Mouse (Mus musculus) hindbrain, embryonic 14.5 days (tissue): Measurements from ENCODE around the gene Slc18b1. TPM values are rescaled to one million over a fixed set of nuclear protein-coding genes. Genes with fewer than 3 reads are reported as not detected.
"Not testable (repeated sequence)": the region's sequence is repeated elsewhere in the genome, so short reads cannot be mapped to it uniquely, and the experiment has no call there.

ENCODE experiments used
- ATAC-seq: fragments of 200-750 bp; cut with Nextera tagmentation; 2 replicates; pipeline ENCODE4 v1.8.0; 2017; ENCODE audit warnings: moderate number of reproducible peaks, mild to moderate bottlenecking, moderate TSS enrichment, moderate library complexity; ENCODE audit not compliant: low FRiP score
- DNase-seq: peaks from one replicate; pipeline ENCODE4 v3.0.0-alpha.2; 2015; ENCODE audit warnings: low spot score
- H3K27ac ChIP-seq: fragments of 300-500 bp; sonication (generic); 2 replicates; pipeline ENCODE4 v1.5.1; 2014; ENCODE audit warnings: mild to moderate bottlenecking, moderate library complexity
- H3K27me3 ChIP-seq: fragments of 300-500 bp; sonication (generic); 2 replicates; pipeline ENCODE4 v1.6.1; 2014; ENCODE audit warnings: mild to moderate bottlenecking, low read length, mixed read lengths; ENCODE audit not compliant: control insufficient read depth, insufficient read depth
- H3K36me3 ChIP-seq: fragments of 300-500 bp; sonication (generic); replicated peaks from 2 replicates; pipeline ENCODE4 v1.6.1; 2014; ENCODE audit not compliant: control insufficient read depth, insufficient read depth
- H3K4me1 ChIP-seq: fragments of 300-500 bp; sonication (generic); replicated peaks from 2 replicates; pipeline ENCODE4 v1.6.1; 2014; ENCODE audit warnings: antibody characterized with exemption, low read length, mixed read lengths; ENCODE audit not compliant: control insufficient read depth, insufficient read depth
- H3K4me2 ChIP-seq: fragments of 300-500 bp; sonication (generic); replicated peaks from 2 replicates; pipeline ENCODE4 v1.6.1; 2014; ENCODE audit warnings: mild to moderate bottlenecking, moderate library complexity
- H3K4me3 ChIP-seq: fragments of 300-500 bp; sonication (generic); replicated peaks from 2 replicates; pipeline ENCODE4 v1.5.1; 2014; ENCODE audit warnings: mild to moderate bottlenecking, low read length
- H3K9ac ChIP-seq: fragments of 300-500 bp; sonication (generic); 2 replicates; pipeline ENCODE4 v1.6.1; 2014
- H3K9me3 ChIP-seq: fragments of 300-500 bp; sonication (generic); 2 replicates; pipeline ENCODE4 v1.6.1; 2016; ENCODE audit warnings: low read length; ENCODE audit not compliant: control insufficient read depth
- WGBS: fragments of 180-500 bp; shearing (Covaris S2); extraction: QIAGEN DNeasy Blood & Tissue Kit; methylation state at CpG from one replicate; pipeline ENCODE4 v1.1.7; 2014; 5-methylcytosine and 5-hydroxymethylcytosine counted together
- polyA plus RNA-seq: library from polyadenylated mRNA; unstranded; fragments of >200 nt; fragmentation: Nextera tagmentation; extraction: Ambion mirVana; gene quantifications from 2 replicates; pipeline ENCODE4 v1.2.1, GENCODE M21; 2014

The Slc18b1 gene
- polyA plus RNA-seq, 1 experiment from 2014 or later: 25.5 TPM

DNA sequence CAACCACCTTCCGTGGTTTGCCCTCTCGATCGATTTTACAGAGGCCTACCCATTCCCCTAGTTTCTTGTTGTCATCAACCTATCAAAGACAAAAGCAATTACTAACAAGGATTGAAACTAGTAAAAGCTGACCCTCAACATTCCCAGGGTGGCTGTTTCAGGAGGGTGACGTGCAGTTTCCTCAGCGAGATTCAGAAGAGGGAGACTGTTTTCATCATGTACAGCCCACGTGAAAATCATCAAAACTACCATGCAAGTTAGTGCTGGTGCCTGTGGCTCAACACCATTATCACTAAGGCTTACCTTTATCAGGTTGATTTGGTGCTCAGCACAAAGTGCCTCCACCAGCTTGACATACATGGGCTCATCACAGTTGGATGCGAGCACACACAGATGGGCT is 11.2 kb upstream of the Slc18b1 start:
- H3K27ac ChIP-seq: not testable (repeated sequence)
- peak overlapping the region; percentile 98 for H3K4me2 ChIP-seq

DNA sequence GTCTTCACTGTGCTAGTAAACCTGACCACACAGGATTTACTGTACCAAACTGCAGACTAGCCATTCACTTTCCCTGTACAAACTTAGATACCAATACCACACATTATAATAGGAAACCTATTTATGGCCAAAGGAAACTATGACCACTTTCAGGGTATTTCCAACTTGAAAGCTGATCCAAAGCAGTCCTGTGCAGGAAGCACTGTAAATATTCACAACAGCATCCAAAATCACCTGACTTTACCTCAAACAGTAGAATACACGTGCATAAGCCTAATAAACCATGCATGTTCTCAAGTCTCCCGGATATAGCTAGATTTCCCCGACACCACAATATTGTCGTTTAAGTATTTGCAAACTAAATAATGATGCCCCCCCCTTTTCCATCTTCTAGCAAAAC is 10.7 kb upstream of the Slc18b1 start:
- ATAC-seq (no peak), DNase-seq (no peak)
- H3K27me3 ChIP-seq: no peaks in the 10 kb centered on the region
- H3K4me1 ChIP-seq: peaks cover 17% of the 10 kb centered on the region
- peak overlapping the region; percentile 95 for H3K9ac ChIP-seq
- peak overlapping the region; percentile 85 for H3K4me3 ChIP-seq
- H3K27ac ChIP-seq: no peak overlapping the region
- WGBS: 2% methylated on average over 4 of the region's 4 CpGs
- peaks cover 49% of the 10 kb centered on the region for H3K36me3 ChIP-seq
- peak overlapping the region; percentile 98 for H3K4me2 ChIP-seq
- H3K9me3 ChIP-seq: no peaks in the 10 kb centered on the region

More for the DNA sequence above, 11.2 kb upstream of the Slc18b1 start:
- Histone ChIP-seq H3K4me1 (peaks cover 17% of the 10 kb centered on the region), H3K36me3 (peaks cover 54% of the 10 kb centered on the region), H3K4me3 (peak overlapping the region; percentile 85), H3K9ac (peak overlapping the region; percentile 95)
- H3K27me3 ChIP-seq, DNase-seq, H3K9me3 ChIP-seq, ATAC-seq: not testable (repeated sequence)
- WGBS: 52% methylated on average over 7 of the region's 7 CpGs

DNA sequence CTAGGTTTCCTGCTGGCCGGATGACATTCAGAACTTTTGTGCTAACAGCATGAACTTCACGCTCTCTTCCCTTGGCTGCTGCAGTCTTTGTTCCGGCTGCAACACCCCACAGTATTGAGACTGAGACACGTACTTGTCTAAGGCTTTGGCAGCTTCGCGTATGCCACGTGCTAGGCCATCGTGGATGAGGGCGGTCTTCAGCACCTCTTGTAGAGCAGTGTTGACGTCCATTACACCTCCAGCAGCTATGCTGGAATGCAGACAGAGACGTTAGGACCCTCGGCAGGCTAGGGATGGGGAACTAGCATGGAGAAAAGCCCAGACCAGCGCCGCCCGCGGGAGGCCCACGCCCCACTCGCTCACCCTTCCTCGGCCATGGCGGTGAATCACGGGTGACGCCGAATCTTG is 10.2 kb upstream of the Slc18b1 start:
- H3K9ac ChIP-seq: peak overlapping the region; percentile 95
- H3K4me2 ChIP-seq: peak overlapping the region; percentile 98
- peak; percentile 68 for ATAC-seq
- peaks cover 17% of the 10 kb centered on the region for H3K4me1 ChIP-seq
- WGBS: under 1% methylated on average over 23 of the region's 23 CpGs
- not testable (repeated sequence) for H3K9me3 ChIP-seq, H3K27me3 ChIP-seq, DNase-seq
- H3K27ac ChIP-seq: peak overlapping the region; percentile 68
- H3K36me3 ChIP-seq: peaks cover 43% of the 10 kb centered on the region
- peak overlapping the region; percentile 85 for H3K4me3 ChIP-seq

DNA sequence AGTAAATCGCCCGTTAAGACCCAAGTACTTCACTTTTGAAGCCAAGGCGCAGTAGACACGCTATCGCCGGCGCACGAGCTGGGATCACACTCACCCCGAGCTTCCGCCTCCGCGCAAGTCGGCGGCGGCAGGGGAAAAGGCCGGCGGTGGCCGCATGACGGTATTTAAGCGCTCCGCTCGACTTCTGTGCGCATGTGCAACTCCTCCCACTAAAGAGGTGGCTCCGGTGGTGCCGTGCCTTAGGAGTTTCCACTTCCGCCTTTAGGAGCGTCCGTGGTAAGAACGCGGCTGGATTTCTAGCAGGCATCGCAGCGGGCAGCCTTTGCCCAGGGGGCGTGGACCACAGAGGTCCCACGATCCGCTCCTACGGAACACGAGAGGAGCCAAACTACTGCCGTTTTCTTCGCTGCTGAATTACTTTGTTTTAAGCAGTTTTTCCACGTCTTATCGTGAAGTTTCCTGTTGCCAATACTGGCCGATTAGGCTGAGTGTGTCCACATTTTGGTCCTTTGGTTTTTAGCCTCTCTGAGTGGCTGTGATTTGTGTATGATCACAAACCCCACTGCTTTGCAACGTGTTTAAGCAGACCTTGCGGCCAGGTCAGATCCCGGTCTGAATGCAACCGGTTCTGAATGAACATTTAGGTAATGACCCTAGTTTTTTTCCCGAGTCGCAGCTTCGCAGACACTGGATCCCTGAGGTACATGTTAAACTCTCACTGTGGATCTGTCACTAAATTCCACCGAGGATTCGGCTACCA is 9.5 kb upstream of the Slc18b1 start, which contains the start of gene Rps12:
TSS of gene Rps12 (minus strand) at position 214 of the 760 bp plus-strand sequence.
- Histone ChIP-seq H3K27ac (peak within 1 kb of the TSS; percentile 69), H3K9ac (peak within 1 kb of the TSS; percentile 95), H3K9me3 (no peaks in the 10 kb centered on the region), H3K4me2 (peak within 1 kb of the TSS; percentile 98), H3K36me3 (peaks cover 37% of the 10 kb centered on the region), H3K27me3 (no peaks in the 10 kb centered on the region), H3K4me3 (peak within 1 kb of the TSS; percentile 85), H3K4me1 (peaks cover 17% of the 10 kb centered on the region)
- WGBS: under 1% methylated on average over 51 of the region's 51 CpGs
- DNase-seq (peak; percentile 100), ATAC-seq (peak; percentile 99)

DNA sequence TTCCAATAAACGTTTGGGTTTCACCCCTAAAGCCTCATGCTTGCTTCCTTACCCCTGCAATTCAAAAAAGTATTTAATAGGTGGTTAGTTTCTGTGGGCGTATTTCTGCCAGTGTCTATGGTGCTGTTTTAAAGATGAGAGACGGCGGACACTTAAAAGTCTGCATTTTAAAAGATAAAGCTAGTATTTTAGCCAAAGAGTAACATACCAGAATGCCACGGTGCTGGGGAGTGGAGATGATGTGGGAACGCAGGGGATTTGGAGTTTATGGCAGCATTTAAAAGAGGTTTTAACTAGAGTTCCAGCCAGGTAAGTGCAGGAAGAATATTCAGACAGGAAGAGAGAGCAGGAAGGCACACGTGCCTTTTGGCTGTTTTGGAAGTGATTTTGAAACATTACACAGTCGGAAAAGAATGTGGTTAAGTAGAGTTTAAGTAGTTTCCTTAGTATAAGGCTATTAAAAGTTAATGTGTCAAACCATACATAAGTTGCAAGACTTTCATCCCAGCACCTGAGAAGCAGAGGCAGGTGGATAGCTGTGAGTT is 8.7 kb upstream of the Slc18b1 start:
- Histone ChIP-seq H3K9ac (peak overlapping the region; percentile 75), H3K9me3 (no peaks in the 10 kb centered on the region), H3K36me3 (peaks cover 29% of the 10 kb centered on the region), H3K4me1 (peaks cover 17% of the 10 kb centered on the region), H3K4me3 (peak overlapping the region; percentile 85), H3K27ac (peak overlapping the region; percentile 69), H3K4me2 (peak overlapping the region; percentile 80), H3K27me3 (no peaks in the 10 kb centered on the region)
- ATAC-seq (no peak), DNase-seq (no peak)
- WGBS: 17% methylated on average over 8 of the region's 8 CpGs

DNA sequence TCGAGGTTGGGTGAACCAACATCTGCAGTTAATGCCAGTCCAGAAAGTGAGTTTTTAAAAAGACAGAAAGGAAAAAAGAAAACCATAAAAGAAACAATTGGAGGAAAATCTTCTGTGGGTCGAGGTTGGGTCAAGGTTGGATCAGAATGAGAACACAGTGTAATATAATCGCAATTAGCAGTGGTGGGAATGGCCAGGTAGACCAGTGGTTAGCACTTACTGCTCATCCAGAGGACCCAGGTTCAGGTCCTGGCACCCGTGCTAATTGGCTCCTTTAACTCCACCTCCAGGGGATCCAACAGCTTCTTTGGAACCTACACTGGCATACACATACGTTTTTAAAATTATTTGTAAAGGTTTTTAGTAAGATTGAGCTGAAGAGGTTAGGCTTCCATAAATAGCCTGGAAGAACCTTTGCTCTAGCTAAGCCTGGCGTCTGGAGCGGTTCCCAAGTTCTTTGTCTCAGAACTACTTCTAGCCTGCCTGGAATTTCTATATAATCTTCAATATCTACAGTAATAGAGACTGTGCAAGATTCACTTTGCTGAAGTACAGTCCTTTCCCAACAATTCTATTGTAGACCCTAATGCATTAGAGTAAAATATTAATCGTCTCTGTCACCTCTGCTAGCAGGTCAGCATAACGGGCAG is 790 bp upstream of the Slc18b1 start:
- peak overlapping the region; percentile 72 for H3K4me2 ChIP-seq
- peaks cover 10% of the 10 kb centered on the region for H3K36me3 ChIP-seq
- H3K27ac ChIP-seq: peak overlapping the region; percentile 70; the same call in 1 of the 2 replicates
- ATAC-seq: peak; percentile 21; the same call in 1 of the 2 replicates
- WGBS: 44% methylated on average over 9 of the region's 9 CpGs
- H3K4me1 ChIP-seq: peaks cover 20% of the 10 kb centered on the region; the same call in 1 of the 2 replicates
- no peak for DNase-seq
- no peaks in the 10 kb centered on the region for H3K9me3 ChIP-seq
- peak overlapping the region; percentile 49 for H3K4me3 ChIP-seq
- no peaks in the 10 kb centered on the region for H3K27me3 ChIP-seq
- peak overlapping the region; percentile 69 for H3K9ac ChIP-seq

DNA sequence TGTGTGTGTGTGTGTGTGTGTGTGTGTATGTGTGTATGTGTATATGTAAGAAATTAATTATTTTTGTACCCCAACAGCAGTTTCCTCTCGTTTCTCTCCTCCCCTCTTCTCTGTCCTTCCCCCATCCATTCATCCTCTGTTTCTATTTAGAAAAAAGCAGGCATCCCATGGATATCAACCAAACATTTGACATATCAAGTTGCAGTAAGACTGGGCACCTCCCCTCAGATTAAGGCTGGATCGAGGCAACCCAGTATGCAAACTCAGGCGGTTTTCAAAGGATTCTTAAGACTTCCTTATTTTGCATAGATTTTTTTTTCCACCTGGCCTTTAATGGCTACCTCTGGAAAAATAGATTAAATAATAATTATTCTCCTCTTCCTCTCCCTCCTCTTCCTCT is 820 bp downstream of the Slc18b1 start:
- H3K36me3 ChIP-seq: peaks cover 27% of the 10 kb centered on the region
- peak overlapping the region; percentile 69 for H3K9ac ChIP-seq
- peaks cover 20% of the 10 kb centered on the region; the same call in 1 of the 2 replicates for H3K4me1 ChIP-seq
- WGBS: 19% methylated on average over 3 of the region's 3 CpGs
- H3K4me3 ChIP-seq: peak overlapping the region; percentile 49
- no peaks in the 10 kb centered on the region for H3K9me3 ChIP-seq
- ATAC-seq (0 out of 2 replicates have a peak, but pooled peaks have one; percentile 13), DNase-seq (peak; percentile 45)
- H3K4me2 ChIP-seq: peak overlapping the region; percentile 72
- no peak overlapping the region for H3K27ac ChIP-seq
- no peaks in the 10 kb centered on the region for H3K27me3 ChIP-seq

DNA sequence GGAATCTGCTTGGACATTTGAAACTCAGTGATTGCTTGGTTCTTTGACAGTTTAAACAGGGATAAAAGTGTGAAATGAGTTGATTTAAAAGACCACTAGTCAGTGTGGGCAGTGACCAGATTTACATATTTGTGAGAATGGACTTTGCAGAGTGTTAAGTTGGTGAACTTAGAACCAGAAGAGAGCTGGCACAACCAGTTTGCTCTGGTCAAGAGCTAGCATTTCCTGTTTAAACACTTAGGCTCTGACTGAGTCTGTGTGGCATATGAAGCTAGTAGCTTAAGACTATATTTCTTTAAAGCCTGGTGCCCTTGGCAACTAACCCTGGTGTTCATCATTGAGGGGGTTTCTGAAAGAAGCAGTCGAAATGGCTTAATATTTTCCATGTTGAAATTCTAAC is 1.4 kb downstream of the Slc18b1 start:
- DNase-seq: no peak

DNA sequence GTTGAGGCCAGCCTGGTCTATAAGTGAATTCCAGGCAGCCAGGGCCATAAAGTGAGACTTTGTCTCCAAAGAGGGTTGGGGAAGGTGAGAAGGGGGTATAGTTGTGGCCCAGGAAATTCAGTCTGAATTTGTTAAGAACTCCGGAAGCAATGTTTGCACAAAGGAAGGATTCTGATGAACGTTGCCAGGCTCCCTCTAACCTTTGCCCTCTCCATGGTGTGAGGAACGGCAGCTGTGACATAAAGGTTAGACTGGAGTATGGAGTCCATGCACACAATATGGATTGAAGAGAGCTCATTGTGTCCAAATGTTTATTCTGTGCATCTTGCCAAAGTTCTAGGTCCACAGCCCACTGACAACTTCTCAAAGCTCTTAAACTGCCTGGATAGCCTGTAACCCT is 3.1 kb downstream of the Slc18b1 start:
- Histone ChIP-seq H3K4me3 (no peak overlapping the region), H3K9me3 (no peaks in the 10 kb centered on the region), H3K27me3 (no peaks in the 10 kb centered on the region), H3K9ac (no peak overlapping the region), H3K4me1 (peaks cover 20% of the 10 kb centered on the region; the same call in 1 of the 2 replicates), H3K4me2 (no peak overlapping the region), H3K27ac (no peak overlapping the region), H3K36me3 (peaks cover 50% of the 10 kb centered on the region)
- WGBS: 16% methylated on average over 3 of the region's 3 CpGs
- no peak for DNase-seq
- ATAC-seq: no peak

More for the DNA sequence above, 1.4 kb downstream of the Slc18b1 start:
- peaks cover 32% of the 10 kb centered on the region for H3K36me3 ChIP-seq
- peaks cover 20% of the 10 kb centered on the region; the same call in 1 of the 2 replicates for H3K4me1 ChIP-seq
- no peak overlapping the region for H3K27ac ChIP-seq
- peak overlapping the region; percentile 49; the same call in 1 of the 2 replicates for H3K4me3 ChIP-seq
- 0 out of 2 replicates have a peak overlapping the region, but pooled peaks have one; percentile 1 for H3K9ac ChIP-seq
- no peaks in the 10 kb centered on the region for H3K9me3 ChIP-seq
- H3K27me3 ChIP-seq: no peaks in the 10 kb centered on the region
- no peak for ATAC-seq
- peak overlapping the region; percentile 72 for H3K4me2 ChIP-seq
- WGBS: 83% methylated on average over 1 of the region's 1 CpGs
